Mouse (Mus musculus): ENCODE results near the gene Tspoap1. TPM values are rescaled to one million over a fixed set of nuclear protein-coding genes. Genes with fewer than 3 reads are reported as not detected.

The Tspoap1 gene
- polyA plus RNA-seq (2012; fragmentation: generic; extraction: Trizol) = 0.04 TPM

DNA sequence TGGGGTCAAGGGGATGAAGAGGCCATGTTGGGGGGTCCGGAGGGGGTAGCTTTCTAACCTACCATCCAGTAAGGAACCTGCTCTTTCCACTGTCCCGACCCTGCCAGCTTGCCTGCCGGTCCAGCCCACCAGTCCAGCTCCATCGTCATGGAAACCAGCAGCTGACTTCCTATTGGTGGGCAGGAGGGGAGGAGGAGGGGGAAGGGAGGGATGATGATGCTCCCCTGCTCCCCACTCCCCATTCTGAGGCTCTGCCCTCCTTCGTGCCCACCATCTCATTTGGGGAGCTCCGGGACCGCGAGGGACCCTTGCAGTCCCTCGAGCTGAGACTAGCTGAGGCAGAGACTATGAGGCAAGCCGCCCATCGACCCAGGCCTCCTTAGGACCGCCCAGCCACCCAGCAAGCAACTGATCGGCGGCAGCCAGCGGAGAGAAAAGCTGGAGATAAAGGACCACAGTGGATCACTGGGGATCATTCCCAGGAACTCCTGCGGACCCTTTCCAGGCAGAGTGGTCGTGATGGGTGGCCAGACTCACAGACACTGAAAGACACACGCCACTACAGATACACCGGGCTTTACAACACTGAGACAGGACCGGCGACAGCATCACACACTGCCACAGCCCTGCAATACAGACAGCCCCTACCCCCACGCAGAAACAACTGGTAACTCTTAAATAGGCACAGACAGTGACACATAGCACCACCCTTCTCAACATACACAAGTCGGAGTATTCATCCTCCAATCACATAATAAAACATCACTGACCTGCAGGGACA is at the start of gene Tspoap1:
Gene Tspoap1, plus strand, starts transcription at position 241 of the 781 bp plus-strand sequence.
- no peaks in the 10 kb centered on the region for H3K36me3 ChIP-seq (ENCODE audit: control insufficient read depth, insufficient read depth)
- no peak within 1 kb of the TSS for H3K4me2 ChIP-seq (ENCODE audit: low read depth)
- H3K79me2 ChIP-seq (ENCODE audit: control insufficient read depth, insufficient read depth) = no peaks in the 10 kb centered on the region
- H3K27me3 ChIP-seq (ENCODE audit: control insufficient read depth, insufficient read depth, insufficient read length) = peaks cover 48% of the 10 kb centered on the region
- no peak within 1 kb of the TSS for H3ac ChIP-seq (ENCODE audit: control insufficient read depth, insufficient read length)
- TF ChIP-seq TCF3 (IDR thresholded peaks at IDR 0.05; ENCODE audit: insufficient read length, low read depth) (no peak), POLR2AphosphoS2 (IDR thresholded peaks at IDR 0.05; ENCODE audit: insufficient read length, low read depth) (no peak), E2F4 (IDR thresholded peaks at IDR 0.05; ENCODE audit: insufficient read depth) (no peak), POLR2A (IDR thresholded peaks at IDR 0.05; ENCODE audit: insufficient read length, low read depth) (no peak), MYOG (IDR thresholded peaks at IDR 0.05; ENCODE audit: control insufficient read depth in 1 of 3, insufficient read depth in 1 of 3, insufficient read length in 2 of 3, low read depth in 2 of 3) (no peak), TCF12 (IDR thresholded peaks at IDR 0.05; ENCODE audit: insufficient read depth, poor library complexity, severe bottlenecking) (no peak), SRF (IDR thresholded peaks at IDR 0.05; ENCODE audit: control insufficient read depth, insufficient read length, low read depth) (no peak), MYOD1 (IDR thresholded peaks at IDR 0.05; ENCODE audit: control insufficient read depth in 1 of 3, insufficient read length in 2 of 3, low read depth in 2 of 3) (no peak), USF1 (IDR thresholded peaks at IDR 0.05; ENCODE audit: low read depth) (no peak), MAX (IDR thresholded peaks at IDR 0.05; ENCODE audit: low read depth) (no peak), CEBPB (IDR thresholded peaks at IDR 0.05; ENCODE audit: insufficient read depth, poor library complexity, severe bottlenecking) (no peak), REST (IDR thresholded peaks at IDR 0.05; ENCODE audit: insufficient read depth, insufficient read length) (no peak)
- H3K4me3 ChIP-seq = no peak within 1 kb of the TSS

DNA sequence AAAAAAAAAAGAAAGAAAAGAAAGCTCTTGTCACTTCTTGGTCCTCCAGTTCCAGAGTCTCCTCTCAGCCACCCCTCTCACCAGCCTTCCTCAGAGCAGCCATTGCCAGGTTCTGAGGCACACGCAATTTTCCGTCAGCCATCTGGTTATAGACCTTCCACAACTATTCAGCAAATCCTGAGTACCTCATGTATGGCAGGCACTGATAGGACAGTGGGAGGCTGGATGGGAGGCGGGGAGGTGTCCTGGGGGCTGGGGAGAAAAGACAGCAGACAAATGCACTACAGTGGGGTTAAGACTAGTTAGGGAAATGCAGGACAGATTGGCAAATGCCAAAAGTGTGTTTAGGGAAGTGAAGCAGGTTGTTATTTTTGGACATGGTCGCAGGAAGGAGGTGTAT is 48.2 kb upstream of the Tspoap1 start:
- Histone ChIP-seq H3K36me3 (ENCODE audit: control insufficient read depth, insufficient read depth) (no peaks in the 10 kb centered on the region), H3K4me3 (no peak overlapping the region), H3K27me3 (ENCODE audit: control insufficient read depth, insufficient read depth, insufficient read length) (peaks cover 75% of the 10 kb centered on the region), H3K4me2 (ENCODE audit: low read depth) (no peak overlapping the region), H3K79me2 (ENCODE audit: control insufficient read depth, insufficient read depth) (no peaks in the 10 kb centered on the region), H3ac (ENCODE audit: control insufficient read depth, insufficient read length) (no peak overlapping the region)
- TF ChIP-seq USF1 (IDR thresholded peaks at IDR 0.05; ENCODE audit: low read depth) = no peak
- TF ChIP-seq POLR2AphosphoS2 (IDR thresholded peaks at IDR 0.05; ENCODE audit: insufficient read length, low read depth) = no peak
- no peak for TF ChIP-seq POLR2A (IDR thresholded peaks at IDR 0.05; ENCODE audit: insufficient read length, low read depth)
- no peak for TF ChIP-seq REST (IDR thresholded peaks at IDR 0.05; ENCODE audit: insufficient read depth, insufficient read length)
- TF ChIP-seq CEBPB (IDR thresholded peaks at IDR 0.05; ENCODE audit: insufficient read depth, poor library complexity, severe bottlenecking) = no peak
- no peak for TF ChIP-seq SRF (IDR thresholded peaks at IDR 0.05; ENCODE audit: control insufficient read depth, insufficient read length, low read depth)
- no peak for TF ChIP-seq MYOD1 (IDR thresholded peaks at IDR 0.05; ENCODE audit: control insufficient read depth in 1 of 3, insufficient read length in 2 of 3, low read depth in 2 of 3)
- TF ChIP-seq E2F4 (IDR thresholded peaks at IDR 0.05; ENCODE audit: insufficient read depth) = no peak
- TF ChIP-seq TCF3 (IDR thresholded peaks at IDR 0.05; ENCODE audit: insufficient read length, low read depth) = no peak
- TF ChIP-seq TCF12 (IDR thresholded peaks at IDR 0.05; ENCODE audit: insufficient read depth, poor library complexity, severe bottlenecking) = no peak
- no peak for TF ChIP-seq MYOG (IDR thresholded peaks at IDR 0.05; ENCODE audit: control insufficient read depth in 1 of 3, insufficient read depth in 1 of 3, insufficient read length in 2 of 3, low read depth in 2 of 3)
- TF ChIP-seq MAX (IDR thresholded peaks at IDR 0.05; ENCODE audit: low read depth) = no peak

DNA sequence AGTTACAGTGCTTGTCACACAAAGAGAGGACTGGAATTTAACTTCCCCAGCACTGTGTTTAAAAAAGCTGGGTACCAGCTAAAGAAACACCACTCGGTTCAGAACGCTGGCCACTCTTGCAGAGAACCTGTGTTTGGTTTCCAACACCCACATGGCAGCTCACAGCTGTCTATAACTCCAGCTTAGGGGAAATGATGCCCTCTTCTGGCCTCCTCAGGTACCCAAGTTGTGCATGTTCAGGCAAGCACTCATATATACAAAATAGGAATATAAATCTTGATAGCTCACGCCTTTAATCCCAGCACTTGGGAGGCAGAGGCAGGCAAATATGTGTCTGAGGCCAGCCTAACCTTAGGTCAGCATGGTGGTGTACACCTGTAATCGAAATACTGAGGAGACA is 44.3 kb upstream of the Tspoap1 start:
- Histone ChIP-seq H3K4me3 (no peak overlapping the region), H3K79me2 (ENCODE audit: control insufficient read depth, insufficient read depth) (no peaks in the 10 kb centered on the region), H3K27me3 (ENCODE audit: control insufficient read depth, insufficient read depth, insufficient read length) (peaks cover 73% of the 10 kb centered on the region), H3K36me3 (ENCODE audit: control insufficient read depth, insufficient read depth) (no peaks in the 10 kb centered on the region), H3ac (ENCODE audit: control insufficient read depth, insufficient read length) (no peak overlapping the region), H3K4me2 (ENCODE audit: low read depth) (no peak overlapping the region)
- TF ChIP-seq MYOG (IDR thresholded peaks at IDR 0.05; ENCODE audit: control insufficient read depth in 1 of 3, insufficient read depth in 1 of 3, insufficient read length in 2 of 3, low read depth in 2 of 3) = no peak
- no peak for TF ChIP-seq USF1 (IDR thresholded peaks at IDR 0.05; ENCODE audit: low read depth)
- TF ChIP-seq TCF3 (IDR thresholded peaks at IDR 0.05; ENCODE audit: insufficient read length, low read depth) = no peak
- TF ChIP-seq POLR2A (IDR thresholded peaks at IDR 0.05; ENCODE audit: insufficient read length, low read depth) = no peak
- no peak for TF ChIP-seq POLR2AphosphoS2 (IDR thresholded peaks at IDR 0.05; ENCODE audit: insufficient read length, low read depth)
- TF ChIP-seq SRF (IDR thresholded peaks at IDR 0.05; ENCODE audit: control insufficient read depth, insufficient read length, low read depth) = no peak
- TF ChIP-seq MYOD1 (IDR thresholded peaks at IDR 0.05; ENCODE audit: control insufficient read depth in 1 of 3, insufficient read length in 2 of 3, low read depth in 2 of 3) = no peak

DNA sequence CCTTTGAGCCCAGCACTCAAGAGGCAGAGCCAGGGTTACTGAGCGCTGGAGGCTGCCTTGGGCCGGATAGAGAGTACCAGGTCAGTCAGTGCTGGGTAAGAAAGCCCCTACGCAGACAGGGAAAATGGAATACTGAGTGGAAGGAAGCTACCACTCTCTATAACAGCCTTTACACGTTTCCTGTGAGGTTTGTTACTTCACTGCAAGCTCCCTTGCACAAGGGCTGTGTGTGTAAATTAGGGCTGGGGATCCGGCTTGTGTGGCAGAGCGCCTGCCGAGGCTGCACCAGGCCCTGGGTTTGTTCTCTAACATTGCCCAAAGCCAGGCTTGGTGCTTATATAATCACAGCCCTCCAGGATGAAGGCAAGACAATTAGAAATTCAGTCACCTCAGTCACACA is 40.8 kb upstream of the Tspoap1 start:
- no peaks in the 10 kb centered on the region for H3K79me2 ChIP-seq (ENCODE audit: control insufficient read depth, insufficient read depth)
- H3K4me2 ChIP-seq (ENCODE audit: low read depth) = no peak overlapping the region
- peaks cover 75% of the 10 kb centered on the region for H3K27me3 ChIP-seq (ENCODE audit: control insufficient read depth, insufficient read depth, insufficient read length)
- no peak overlapping the region for H3K4me3 ChIP-seq
- no peak overlapping the region for H3ac ChIP-seq (ENCODE audit: control insufficient read depth, insufficient read length)
- H3K36me3 ChIP-seq (ENCODE audit: control insufficient read depth, insufficient read depth) = no peaks in the 10 kb centered on the region
- TF ChIP-seq CEBPB (IDR thresholded peaks at IDR 0.05; ENCODE audit: insufficient read depth, poor library complexity, severe bottlenecking) = no peak
- no peak for TF ChIP-seq POLR2AphosphoS2 (IDR thresholded peaks at IDR 0.05; ENCODE audit: insufficient read length, low read depth)
- TF ChIP-seq MYOD1 (IDR thresholded peaks at IDR 0.05; ENCODE audit: control insufficient read depth in 1 of 3, insufficient read length in 2 of 3, low read depth in 2 of 3) = no peak
- TF ChIP-seq E2F4 (IDR thresholded peaks at IDR 0.05; ENCODE audit: insufficient read depth) = no peak
- no peak for TF ChIP-seq TCF3 (IDR thresholded peaks at IDR 0.05; ENCODE audit: insufficient read length, low read depth)
- no peak for TF ChIP-seq REST (IDR thresholded peaks at IDR 0.05; ENCODE audit: insufficient read depth, insufficient read length)
- no peak for TF ChIP-seq MYOG (IDR thresholded peaks at IDR 0.05; ENCODE audit: control insufficient read depth in 1 of 3, insufficient read depth in 1 of 3, insufficient read length in 2 of 3, low read depth in 2 of 3)
- TF ChIP-seq SRF (IDR thresholded peaks at IDR 0.05; ENCODE audit: control insufficient read depth, insufficient read length, low read depth) = no peak
- TF ChIP-seq TCF12 (IDR thresholded peaks at IDR 0.05; ENCODE audit: insufficient read depth, poor library complexity, severe bottlenecking) = no peak
- TF ChIP-seq USF1 (IDR thresholded peaks at IDR 0.05; ENCODE audit: low read depth) = no peak
- no peak for TF ChIP-seq MAX (IDR thresholded peaks at IDR 0.05; ENCODE audit: low read depth)
- TF ChIP-seq POLR2A (IDR thresholded peaks at IDR 0.05; ENCODE audit: insufficient read length, low read depth) = no peak
